Mouse (Mus musculus) G1E-ER4 (cell line): ENCODE measurements around the gene Rhoh. TPM values are rescaled to one million over a fixed set of nuclear protein-coding genes. Genes with fewer than 3 reads are reported as not detected.

Experiments used
- GATA1 ChIP-seq: IDR thresholded peaks from one replicate; pipeline ENCODE4 v1.8.0; 2012; ENCODE audit warnings: low read length, inconsistent platforms
- polyA plus RNA-seq: library from polyadenylated mRNA; stranded (reverse); fragments of >175 nt; gene quantifications from 2 replicates; pipeline ENCODE4 v1.2.3, GENCODE M21; 2012

Gene Rhoh
- polyA plus RNA-seq, 1 experiment, result not detected

GRCm38 (mm10) chr5:65855571-65855970 is 5.4 kb upstream of the Rhoh start:
- TF ChIP-seq GATA1, result no peak

GRCm38 (mm10) chr5:65856591-65857411 is 4.2 kb upstream of the Rhoh start:
- TF ChIP-seq GATA1, result no peak

- no peak for TF ChIP-seq GATA1
These were observed 3.1 kb upstream of the Rhoh start for GRCm38 (mm10) chr5:65857935-65858334.

GRCm38 (mm10) chr5:65858355-65858754 is 2.7 kb upstream of the Rhoh start:
- TF ChIP-seq GATA1, result no peak

GRCm38 (mm10) chr5:65858898-65859297 is 2.1 kb upstream of the Rhoh start:
- TF ChIP-seq GATA1, result no peak

- no peak for TF ChIP-seq GATA1
These were observed 1.6 kb upstream of the Rhoh start for GRCm38 (mm10) chr5:65859396-65859795.

- no peak for TF ChIP-seq GATA1
These were observed 572 bp upstream of the Rhoh start for GRCm38 (mm10) chr5:65860281-65861000.

GRCm38 (mm10) chr5:65862217-65862927 is 1.4 kb downstream of the Rhoh start:
- no peak for TF ChIP-seq GATA1

- TF ChIP-seq GATA1, result no peak
These were observed 2.3 kb downstream of the Rhoh start for GRCm38 (mm10) chr5:65863349-65863749.

- no peak for TF ChIP-seq GATA1
These were observed 3.5 kb downstream of the Rhoh start for GRCm38 (mm10) chr5:65864486-65864885.

- TF ChIP-seq GATA1, result no peak
These were observed 3.9 kb downstream of the Rhoh start for GRCm38 (mm10) chr5:65864946-65865345.

- TF ChIP-seq GATA1, result no peak
These were observed 5.6 kb downstream of the Rhoh start for GRCm38 (mm10) chr5:65866591-65866990.

- no peak for TF ChIP-seq GATA1
These were observed 6.5 kb downstream of the Rhoh start for GRCm38 (mm10) chr5:65867380-65868116.

GRCm38 (mm10) chr5:65868419-65868818 is 7.4 kb downstream of the Rhoh start:
- TF ChIP-seq GATA1, result no peak

GRCm38 (mm10) chr5:65869660-65870059 is 8.6 kb downstream of the Rhoh start:
- no peak for TF ChIP-seq GATA1
